Mouse (Mus musculus) kidney, postnatal 10 days (tissue): ENCODE measurements around the gene Fam20c.

Source experiments
- DNase-seq: peaks from one replicate; pipeline ENCODE4 v3.0.0; 2021; ENCODE audit warnings: mixed read lengths

The Fam20c gene

GRCm38 (mm10) chr5:138757135-138757534, 2.8 kb downstream of the Fam20c start:
- DNase-seq: no peak

DNA sequence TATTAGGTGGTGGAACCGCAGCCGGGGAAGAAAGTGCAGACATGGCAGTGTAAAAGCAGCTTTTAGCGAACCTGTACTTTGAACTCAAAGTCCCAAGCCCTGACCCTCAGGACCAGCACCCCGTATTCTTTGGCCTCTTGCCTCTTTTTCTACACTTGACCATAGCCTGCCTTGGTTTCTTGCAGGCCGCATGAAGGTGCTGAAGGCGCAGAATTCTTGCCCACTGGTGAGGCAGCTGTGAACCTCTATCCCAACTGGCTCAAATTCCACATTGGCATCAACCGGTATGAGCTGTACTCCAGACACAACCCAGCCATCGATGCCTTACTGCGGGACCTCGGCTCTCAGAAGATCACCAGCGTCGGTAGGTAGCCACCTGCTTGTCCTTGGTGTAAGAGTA, 3.3 kb downstream of the Fam20c start:
- DNase-seq: peak; percentile 25

DNA sequence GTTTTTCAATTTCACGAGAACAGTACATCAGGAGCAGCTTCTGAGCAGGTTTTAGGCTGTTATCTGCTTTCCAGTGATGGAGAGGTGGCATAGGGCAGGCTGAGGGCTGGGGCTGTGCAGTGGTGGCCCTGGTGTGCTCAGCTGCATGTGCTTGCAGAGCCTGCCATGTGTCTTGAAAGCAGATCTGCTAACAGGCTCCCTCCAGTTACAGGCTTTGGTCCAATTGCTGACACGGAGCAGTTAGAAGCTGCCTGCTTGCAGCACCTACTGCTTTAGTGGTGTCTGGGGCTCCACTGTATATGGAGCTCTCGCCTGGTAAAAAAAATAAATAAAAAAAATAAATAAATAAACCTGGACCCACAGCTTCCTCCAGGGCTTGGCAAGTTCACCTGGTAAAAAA, 4.2 kb downstream of the Fam20c start:
- DNase-seq: no peak

DNA sequence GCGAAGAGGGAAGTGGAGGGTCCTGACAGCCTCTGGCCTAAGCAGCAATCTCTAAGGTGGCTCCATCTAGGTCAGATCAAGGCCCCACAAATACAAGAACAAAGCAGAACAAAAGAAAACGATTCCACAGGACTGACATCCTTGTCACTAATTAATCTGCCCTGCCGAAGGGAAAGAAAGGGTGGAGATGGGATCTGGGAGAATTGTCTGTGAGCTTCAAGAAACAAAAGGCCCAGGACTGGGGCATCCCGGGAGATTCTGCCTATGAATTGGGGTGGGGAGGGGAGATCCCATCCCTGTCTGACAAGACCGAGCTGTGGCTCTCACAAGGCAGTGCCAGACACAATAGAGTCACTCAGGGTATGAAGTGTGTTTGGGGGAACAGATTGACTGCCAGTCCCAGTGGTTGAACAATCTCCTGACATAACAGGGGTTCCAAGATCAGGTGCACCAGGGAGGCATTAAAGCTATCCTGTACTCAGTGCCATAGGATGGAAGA, 7.6 kb downstream of the Fam20c start:
- no peak for DNase-seq

DNA sequence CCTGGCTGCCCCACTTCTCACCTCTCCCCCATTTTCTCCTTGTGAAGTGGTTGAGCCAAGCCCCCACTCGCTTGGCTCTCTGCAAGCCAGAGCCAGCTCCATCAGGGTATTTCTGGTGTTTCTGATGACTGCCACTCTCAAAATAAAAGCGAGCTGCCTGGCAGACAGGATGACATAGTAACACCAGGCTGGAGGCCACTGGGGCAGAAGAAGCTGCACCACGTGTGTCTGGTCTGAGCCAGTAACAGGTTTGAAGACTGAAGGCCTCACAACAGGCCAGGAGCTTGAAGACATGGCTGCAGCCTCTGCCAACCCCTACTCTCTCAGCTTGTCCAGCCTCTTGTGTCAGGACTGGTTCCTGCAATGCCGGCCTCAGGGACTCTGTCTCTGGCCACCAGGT, 8.0 kb downstream of the Fam20c start:
- DNase-seq: no peak

DNA sequence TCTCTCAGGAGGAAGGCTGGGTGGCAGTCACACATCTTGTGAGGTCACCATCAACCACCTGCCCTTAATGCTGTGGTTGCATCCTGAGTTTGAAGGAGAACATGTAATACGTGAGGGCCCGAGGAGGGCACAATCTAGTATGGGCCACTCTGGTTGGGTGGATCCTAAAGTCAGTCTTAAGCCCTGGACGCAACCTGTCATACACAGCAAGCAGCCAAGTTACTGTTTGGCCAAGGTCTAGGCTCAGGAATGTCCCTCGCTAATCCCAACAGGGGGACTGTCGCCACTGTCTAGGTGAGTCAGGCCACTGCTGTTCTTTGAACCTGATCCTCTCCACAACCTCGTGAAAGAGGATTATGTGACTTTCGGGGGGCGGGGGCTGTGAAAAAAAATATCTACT, 10.3 kb downstream of the Fam20c start:
- DNase-seq: no peak

GRCm38 (mm10) chr5:138767650-138768049, 13.3 kb downstream of the Fam20c start:
- no peak for DNase-seq

DNA sequence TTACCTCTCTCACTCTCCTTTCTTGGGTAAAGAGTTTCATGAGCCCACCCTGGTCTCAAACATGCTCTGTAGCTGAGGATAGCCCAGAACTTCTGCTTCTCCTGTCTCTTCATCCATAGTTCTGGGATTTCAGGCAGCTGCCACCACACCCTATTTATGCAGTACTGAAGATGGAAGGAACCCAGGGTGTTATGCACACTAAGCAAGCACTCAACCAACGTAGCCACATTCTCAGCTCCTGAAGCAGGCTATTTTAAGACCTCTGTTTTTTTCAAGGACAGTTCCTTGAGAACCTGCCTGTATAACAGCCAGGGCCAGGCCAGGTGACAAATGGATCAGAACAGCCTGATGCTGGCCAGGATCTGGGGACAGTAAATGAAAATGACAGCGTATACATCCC, 14.4 kb downstream of the Fam20c start:
- no peak for DNase-seq

DNA sequence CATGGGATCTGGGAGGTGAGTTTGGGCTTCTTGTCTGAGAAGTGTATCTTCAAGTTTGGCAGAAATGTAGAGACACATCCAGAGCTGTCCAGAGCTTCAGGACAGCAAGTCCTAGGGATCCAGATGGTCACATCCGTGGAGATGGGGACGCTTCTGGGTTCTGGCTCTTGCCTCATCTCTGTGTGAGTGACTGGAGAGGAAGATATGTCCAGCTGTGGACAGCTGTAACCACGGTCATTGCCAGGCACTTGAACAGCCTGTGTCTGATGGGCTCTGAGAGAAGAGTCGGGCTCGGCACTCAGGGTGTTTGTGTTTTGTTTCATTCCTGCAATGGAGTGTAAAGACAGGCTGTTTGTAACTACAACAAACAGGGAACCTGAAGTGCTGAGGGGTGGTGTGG, 14.8 kb downstream of the Fam20c start:
- peak; percentile 68 for DNase-seq

DNA sequence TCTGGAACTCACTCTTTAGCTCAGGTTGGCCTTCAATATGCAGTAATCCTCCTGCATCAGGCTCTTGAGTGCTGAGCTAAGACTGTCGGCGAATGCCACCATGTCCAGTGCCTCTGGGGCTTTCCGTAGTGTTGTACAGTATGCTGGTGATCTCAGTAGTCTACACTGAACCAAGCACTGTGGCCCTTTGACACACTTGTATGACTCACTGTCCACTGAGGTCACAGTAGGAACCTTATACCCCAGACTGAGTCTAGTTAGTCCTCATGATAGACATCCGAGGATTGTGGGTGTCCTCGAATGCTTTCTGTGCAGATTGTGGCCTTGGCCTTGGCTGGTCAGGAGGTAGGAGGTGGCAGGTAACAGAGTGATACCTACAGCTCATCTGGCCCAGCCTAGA, 20.8 kb downstream of the Fam20c start:
- no peak for DNase-seq

DNA sequence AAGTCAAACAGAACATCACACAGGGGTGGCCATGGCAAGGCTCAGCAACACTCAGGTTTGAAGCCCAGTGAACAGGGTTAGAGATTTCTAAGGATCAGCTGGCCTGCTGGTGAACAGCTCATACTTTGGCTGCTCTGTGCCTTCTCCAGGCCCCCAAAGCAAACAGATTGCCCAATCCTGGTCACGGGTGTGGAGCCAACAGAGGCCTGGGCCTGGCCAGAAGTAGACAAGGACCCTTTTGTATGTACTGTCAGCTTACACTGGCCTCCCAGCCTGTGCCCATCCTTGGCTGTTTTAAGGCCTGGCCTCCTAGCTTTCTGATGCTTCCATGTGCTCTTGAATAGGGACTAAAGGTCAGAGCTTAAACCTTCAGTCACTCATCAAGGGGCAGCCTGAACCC, 22.0 kb downstream of the Fam20c start:
- DNase-seq: no peak

- DNase-seq: peak; percentile 60
These were observed 24.6 kb downstream of the Fam20c start for GRCm38 (mm10) chr5:138778731-138779463.

- DNase-seq: no peak
These were observed 25.3 kb downstream of the Fam20c start for GRCm38 (mm10) chr5:138779655-138780054.

DNA sequence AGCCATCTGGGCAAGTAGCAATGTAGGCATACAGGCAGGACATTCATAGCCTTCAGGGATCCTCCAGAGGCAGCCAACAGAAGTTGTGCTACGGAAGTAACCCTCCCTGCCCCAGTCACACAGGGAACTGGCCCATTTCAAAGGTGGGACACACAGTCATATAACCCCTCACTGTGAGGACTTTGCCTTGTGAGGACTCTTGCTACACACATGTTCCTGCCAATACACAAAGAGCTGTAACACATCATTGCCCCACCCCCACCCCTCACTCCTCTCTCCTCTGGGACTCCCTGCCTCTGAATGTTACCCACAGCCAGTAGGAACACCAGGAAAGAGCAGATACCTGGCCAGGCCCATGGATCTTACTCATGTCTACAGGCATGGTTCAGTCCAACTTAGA, 28.4 kb downstream of the Fam20c start:
- DNase-seq: no peak

- DNase-seq: no peak
These were observed 28.9 kb downstream of the Fam20c start for GRCm38 (mm10) chr5:138783181-138783580.

DNA sequence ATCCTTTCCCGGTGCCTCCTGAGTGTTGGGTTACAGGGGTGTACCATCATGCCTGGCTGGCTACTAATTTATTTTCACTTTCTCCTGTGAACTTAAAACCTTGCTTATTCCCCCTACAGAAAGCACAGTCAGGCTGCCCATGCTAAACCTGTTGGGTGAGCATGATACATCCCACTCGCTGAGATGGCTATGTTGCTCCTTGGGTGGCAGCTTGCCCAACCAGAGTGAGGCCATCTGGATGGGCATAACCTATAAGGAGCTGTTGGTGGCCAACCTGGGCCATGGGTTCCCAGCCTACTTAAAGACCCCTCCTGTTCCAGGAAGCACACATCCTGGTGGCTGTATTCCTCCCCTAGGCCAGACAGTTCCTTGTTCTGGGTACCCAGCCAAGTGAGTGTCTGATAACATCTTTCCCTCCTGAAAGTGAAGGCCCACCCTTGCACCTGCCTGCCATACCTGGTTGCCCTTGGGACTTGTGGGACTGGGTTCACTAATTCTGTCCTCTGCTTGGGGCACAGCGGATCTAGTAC, 31.7 kb downstream of the Fam20c start:
- peak; percentile 48 for DNase-seq

GRCm38 (mm10) chr5:138787648-138788047, 33.3 kb downstream of the Fam20c start:
- DNase-seq: no peak

DNA sequence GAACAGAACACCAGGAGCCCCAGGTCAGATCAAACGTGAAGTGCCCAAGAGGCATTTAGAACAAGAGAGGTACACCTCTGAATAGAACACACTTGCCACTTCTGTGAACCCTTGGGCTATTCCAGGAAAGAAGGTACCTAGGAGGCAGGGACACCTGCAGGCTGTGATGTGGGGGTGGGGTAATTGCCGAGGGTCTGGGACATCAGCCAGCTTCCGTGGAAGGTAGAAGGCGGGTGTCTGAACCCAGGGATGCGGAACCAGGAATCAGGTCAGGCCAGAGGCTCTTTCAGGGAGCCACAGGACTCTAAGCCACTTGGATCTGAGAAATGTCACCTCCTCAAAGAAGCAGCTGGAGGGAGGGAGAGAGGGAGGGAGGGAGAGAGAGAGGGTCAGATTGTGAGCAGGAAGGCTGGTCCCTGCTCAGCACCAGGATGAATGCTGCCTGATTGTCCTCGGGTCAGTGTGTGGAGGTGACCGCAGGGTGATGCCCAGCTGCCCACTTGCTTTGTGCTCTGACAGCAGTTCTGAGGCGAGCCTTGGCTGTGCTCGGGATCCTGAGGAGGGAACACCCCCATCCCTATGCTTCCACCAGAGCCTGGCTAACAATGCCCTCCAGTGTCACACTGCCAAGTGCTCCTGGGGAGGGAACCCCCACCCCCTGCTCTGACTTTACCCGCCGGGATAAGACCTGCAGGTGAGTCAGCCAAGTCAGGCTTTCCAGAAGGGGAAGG, 34.3 kb downstream of the Fam20c start:
- DNase-seq: peak; percentile 74

- no peak for DNase-seq
These were observed 36.7 kb downstream of the Fam20c start for GRCm38 (mm10) chr5:138790954-138791480.

- no peak for DNase-seq
These were observed 47.3 kb downstream of the Fam20c start for GRCm38 (mm10) chr5:138801588-138802116.

GRCm38 (mm10) chr5:138804286-138804685, 50.0 kb downstream of the Fam20c start:
- DNase-seq: no peak

DNA sequence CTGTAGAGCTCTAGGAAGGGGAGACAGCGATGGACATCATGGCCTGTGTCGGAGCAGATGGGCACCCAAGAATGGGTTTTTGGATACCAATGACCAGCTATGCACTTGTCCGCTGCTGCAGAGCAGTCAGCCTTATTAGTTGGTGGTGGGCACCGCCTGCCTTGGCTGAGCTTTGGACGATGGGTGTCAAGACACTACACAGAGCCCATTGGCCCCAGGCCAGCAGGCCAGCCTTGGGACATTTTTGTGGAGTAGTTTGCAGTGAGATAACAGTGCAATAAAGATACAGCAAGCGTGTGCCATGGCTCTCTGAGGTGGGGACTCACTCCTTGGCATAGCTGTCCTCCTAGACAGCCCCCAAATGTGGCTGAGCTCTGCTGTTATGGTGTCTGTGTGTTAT, 55.5 kb downstream of the Fam20c start:
- no peak for DNase-seq

DNA sequence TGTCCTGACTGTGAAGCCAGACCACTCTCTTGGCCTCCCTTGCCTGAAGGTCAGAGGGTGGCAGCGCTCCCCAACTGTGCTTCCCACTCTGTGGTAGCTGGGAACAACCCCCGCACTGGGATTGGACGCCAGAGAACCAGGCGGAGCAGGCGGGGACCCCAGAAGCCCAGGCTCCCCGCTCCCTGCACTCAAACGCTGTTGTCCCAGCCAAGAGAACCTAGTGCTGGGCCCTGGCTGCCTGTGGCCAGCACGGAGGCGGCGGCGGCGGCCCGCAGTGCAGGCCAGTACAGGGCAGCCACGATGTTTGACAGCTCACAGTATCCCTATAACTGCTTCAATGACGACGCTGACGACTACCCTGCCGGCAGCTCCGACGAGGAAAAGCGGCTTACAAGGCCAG, 65.5 kb downstream of the Fam20c start, which contains the start of gene Gm5294:
Gene Gm5294, plus strand, starts transcription at position 301 of the 400 bp plus-strand sequence.
- DNase-seq: no peak
